Mouse (Mus musculus) urinary bladder, postnatal 14 days (tissue): ENCODE measurements around the gene Ror2.

Experiments
- DNase-seq: peaks from one replicate; pipeline ENCODE4 v3.0.0; 2021; ENCODE audit warnings: low spot score

The Ror2 gene

GRCm38 (mm10) chr13:53067949-53068348, 218.0 kb downstream of the Ror2 start:
- DNase-seq, result peak; percentile 52

GRCm38 (mm10) chr13:53065122-53065521, 220.8 kb downstream of the Ror2 start:
- peak; percentile 69 for DNase-seq

GRCm38 (mm10) chr13:53064681-53065080, 221.2 kb downstream of the Ror2 start:
- DNase-seq, result no peak
